Mouse (Mus musculus) C2C12 (cell line): Measurements from ENCODE around the gene Nedd9.

Experiments used
- MAX ChIP-seq: IDR thresholded peaks from one replicate; pipeline ENCODE4 v1.6.1; 2011; ENCODE audit warnings: mild to moderate bottlenecking, control low read depth
- MYOD1 ChIP-seq: IDR thresholded peaks from one replicate; pipeline ENCODE4 v1.6.1; 2011; ENCODE audit warnings: low read depth; ENCODE audit not compliant: control insufficient read depth, insufficient read length

DNA sequence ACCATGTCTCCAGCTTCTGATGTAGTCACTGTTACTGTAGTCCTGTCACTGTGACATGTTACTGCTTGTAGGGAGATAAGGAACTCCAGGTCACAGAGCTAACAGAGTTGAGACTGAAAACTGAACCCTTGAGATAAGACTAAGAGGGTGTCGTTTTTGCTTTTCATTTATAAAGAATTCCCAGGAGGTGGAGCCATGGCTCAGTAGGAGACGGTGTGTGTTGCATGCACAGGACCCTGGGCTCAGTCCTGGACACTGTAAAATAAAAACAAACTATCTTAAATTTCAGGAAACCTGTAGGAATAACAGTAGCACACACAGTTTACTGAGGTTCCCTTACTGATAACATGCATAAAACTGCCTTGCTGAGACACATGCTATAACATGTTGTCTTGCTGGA is 188.6 kb downstream of the Nedd9 start:
- TF ChIP-seq MAX (no peak), MYOD1 (no peak)
